Mouse (Mus musculus) lung, embryonic 16.5 days (tissue): ENCODE results near the gene Taar8b. TPM values are rescaled to one million over a fixed set of nuclear protein-coding genes. Genes with fewer than 3 reads are reported as not detected.
"Not testable (repeated sequence)": the region's sequence is repeated elsewhere in the genome, so short reads cannot be mapped to it uniquely, and the experiment has no call there.

Experiments used
- ATAC-seq: fragments of 200-750 bp; cut with Nextera tagmentation; 2 replicates; pipeline ENCODE4 v1.8.0; 2017; ENCODE audit warnings: low read depth, mild to moderate bottlenecking, moderate library complexity
- H3K27ac ChIP-seq: fragments of 300-500 bp; sonication (generic); 2 replicates; pipeline ENCODE4 v1.5.1; 2014; ENCODE audit warnings: mild to moderate bottlenecking, control low read depth, low read length
- H3K27me3 ChIP-seq: fragments of 300-500 bp; sonication (generic); 2 replicates; pipeline ENCODE4 v1.6.1; 2014; ENCODE audit warnings: low read depth, low read length, mixed read lengths; ENCODE audit not compliant: control insufficient read depth, insufficient read depth
- H3K36me3 ChIP-seq: fragments of 300-500 bp; sonication (generic); 2 replicates; pipeline ENCODE4 v1.6.1; 2014; ENCODE audit warnings: low read length; ENCODE audit not compliant: control insufficient read depth, insufficient read depth
- H3K4me1 ChIP-seq: fragments of 300-500 bp; sonication (generic); replicated peaks from 2 replicates; pipeline ENCODE4 v1.6.1; 2014; ENCODE audit warnings: low read length, mixed read lengths; ENCODE audit not compliant: control insufficient read depth, insufficient read depth
- H3K4me2 ChIP-seq: fragments of 300-500 bp; sonication (generic); 2 replicates; pipeline ENCODE4 v1.6.1; 2014; ENCODE audit warnings: low read depth, low read length, control low read depth
- H3K4me3 ChIP-seq: fragments of 300-500 bp; sonication (generic); 2 replicates; pipeline ENCODE4 v1.5.1; 2014; ENCODE audit warnings: mild to moderate bottlenecking, low read length, control low read depth
- H3K9ac ChIP-seq: fragments of 300-500 bp; sonication (generic); 2 replicates; pipeline ENCODE4 v1.6.1; 2014; ENCODE audit warnings: low read length, control low read depth
- H3K9me3 ChIP-seq: fragments of 300-500 bp; sonication (generic); 2 replicates; pipeline ENCODE4 v1.6.1; 2016; ENCODE audit warnings: low read length; ENCODE audit not compliant: control insufficient read depth
- WGBS: fragments of 180-500 bp; shearing (Covaris S2); extraction: QIAGEN DNeasy Blood & Tissue Kit; methylation state at CpG from one replicate; pipeline ENCODE4 v1.1.7; 2014; 5-methylcytosine and 5-hydroxymethylcytosine counted together
- polyA plus RNA-seq: library from polyadenylated mRNA; unstranded; fragments of >200 nt; fragmentation: Nextera tagmentation; extraction: Ambion mirVana; gene quantifications from 2 replicates; pipeline ENCODE4 v1.2.1, GENCODE M21; 2015

The Taar8b gene
- polyA plus RNA-seq, 1 experiment from 2014 or later, result not detected

DNA sequence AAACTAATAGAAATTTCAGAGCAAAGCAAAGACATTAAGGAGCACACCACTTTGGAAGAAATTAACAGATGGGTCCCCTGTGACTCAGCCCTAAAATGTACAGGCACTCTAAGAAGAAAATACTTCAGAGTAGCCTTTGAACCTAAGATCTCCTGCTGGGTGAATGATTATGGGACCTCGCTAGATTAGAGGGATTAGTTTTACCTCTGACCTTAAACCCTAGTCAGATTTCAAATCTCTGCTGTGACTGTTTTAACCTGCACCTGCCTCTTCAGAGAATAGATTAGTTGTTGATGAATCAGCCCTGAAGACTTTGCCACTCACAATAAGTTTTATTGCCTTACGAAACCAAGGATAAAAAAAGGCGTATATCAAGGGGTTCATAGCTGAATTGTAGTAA, 16.1 kb upstream of the Taar8b start:
- no peaks in the 10 kb centered on the region for H3K27me3 ChIP-seq
- H3K9me3 ChIP-seq, result no peaks in the 10 kb centered on the region
- H3K27ac ChIP-seq, result no peak overlapping the region
- H3K4me3 ChIP-seq, result no peak overlapping the region
- H3K4me2 ChIP-seq, result no peak overlapping the region
- 62% methylated on average over 3 of the region's 3 CpGs for WGBS
- no peak for ATAC-seq
- H3K36me3 ChIP-seq, result no peaks in the 10 kb centered on the region
- no peaks in the 10 kb centered on the region for H3K4me1 ChIP-seq
- no peak overlapping the region for H3K9ac ChIP-seq

DNA sequence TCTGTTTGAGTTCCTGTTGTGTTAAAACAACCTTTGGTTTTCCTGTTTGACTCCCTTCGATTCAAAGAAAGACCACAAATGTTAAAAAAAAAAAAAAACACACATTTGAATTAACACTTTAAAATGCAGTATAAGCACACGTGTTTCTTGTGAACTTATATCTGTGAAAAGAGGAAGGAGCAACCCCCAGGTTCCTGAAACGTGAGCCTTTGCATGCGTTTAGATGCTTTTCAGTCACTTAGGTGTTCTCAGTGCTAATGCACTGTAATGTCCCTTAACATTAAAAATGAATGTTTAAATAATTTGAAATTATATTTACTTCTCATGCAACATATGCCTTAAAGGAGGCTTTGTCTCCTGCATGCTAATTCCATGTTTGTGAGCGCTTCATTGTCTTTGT, 15.7 kb upstream of the Taar8b start:
- Histone ChIP-seq H3K4me3 (no peak overlapping the region), H3K27me3 (no peaks in the 10 kb centered on the region), H3K36me3 (no peaks in the 10 kb centered on the region), H3K9ac (no peak overlapping the region), H3K27ac (no peak overlapping the region), H3K4me1 (no peaks in the 10 kb centered on the region), H3K4me2 (no peak overlapping the region), H3K9me3 (no peaks in the 10 kb centered on the region)
- WGBS, result 66% methylated on average over 5 of the region's 5 CpGs
- ATAC-seq, result no peak

DNA sequence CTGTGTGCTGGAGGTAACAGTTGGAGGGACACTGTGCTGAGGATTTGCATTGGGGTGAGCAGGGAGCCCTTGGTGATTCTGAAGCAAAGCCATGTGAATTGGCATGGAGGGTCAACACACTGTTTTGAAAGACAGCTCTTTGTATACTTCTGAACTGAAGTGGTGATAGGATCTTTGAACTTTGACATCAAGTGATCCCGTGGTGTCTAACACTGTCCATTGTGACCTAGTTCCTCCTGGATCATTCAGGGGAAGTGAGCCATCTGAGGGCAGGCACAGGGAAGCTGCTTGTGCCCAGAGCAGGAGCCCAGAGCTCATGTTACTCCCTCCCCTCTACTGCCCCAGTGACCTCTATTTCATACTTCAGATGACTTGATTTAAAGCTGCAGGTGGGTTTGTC, 11.2 kb upstream of the Taar8b start:
- not testable (repeated sequence) for H3K9me3 ChIP-seq, H3K27me3 ChIP-seq, H3K9ac ChIP-seq, ATAC-seq, H3K4me3 ChIP-seq, H3K36me3 ChIP-seq, H3K4me2 ChIP-seq, H3K4me1 ChIP-seq, H3K27ac ChIP-seq
- 13% methylated on average over 1 of the region's 1 CpGs for WGBS

DNA sequence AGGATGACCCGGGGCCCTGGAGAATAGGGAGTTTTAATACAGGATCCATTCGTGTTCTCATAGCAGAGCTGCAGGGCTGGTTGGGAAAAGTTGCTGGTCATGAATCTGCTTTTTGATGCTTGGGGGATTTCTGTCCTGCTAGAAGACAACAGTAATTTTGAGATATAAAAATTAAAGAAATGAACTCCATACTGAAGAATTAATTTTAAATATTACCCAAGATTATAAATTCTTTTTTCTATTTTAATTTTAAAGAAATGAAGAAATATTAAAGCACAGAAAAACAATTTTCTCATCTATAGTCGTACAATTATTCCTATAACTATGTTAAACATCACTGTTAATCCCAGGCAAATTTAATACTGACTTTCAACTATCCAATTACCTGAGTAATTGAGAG, 9.7 kb upstream of the Taar8b start, which contains the start of gene Taar8c:
Gene Taar8c (minus strand): TSS at position 101 of the 400 bp plus-strand sequence.
- not testable (repeated sequence) for H3K27me3 ChIP-seq, H3K9me3 ChIP-seq, H3K4me1 ChIP-seq, H3K4me2 ChIP-seq, H3K36me3 ChIP-seq, ATAC-seq, H3K9ac ChIP-seq, H3K4me3 ChIP-seq, H3K27ac ChIP-seq
- 85% methylated on average over 1 of the region's 3 CpGs for WGBS

DNA sequence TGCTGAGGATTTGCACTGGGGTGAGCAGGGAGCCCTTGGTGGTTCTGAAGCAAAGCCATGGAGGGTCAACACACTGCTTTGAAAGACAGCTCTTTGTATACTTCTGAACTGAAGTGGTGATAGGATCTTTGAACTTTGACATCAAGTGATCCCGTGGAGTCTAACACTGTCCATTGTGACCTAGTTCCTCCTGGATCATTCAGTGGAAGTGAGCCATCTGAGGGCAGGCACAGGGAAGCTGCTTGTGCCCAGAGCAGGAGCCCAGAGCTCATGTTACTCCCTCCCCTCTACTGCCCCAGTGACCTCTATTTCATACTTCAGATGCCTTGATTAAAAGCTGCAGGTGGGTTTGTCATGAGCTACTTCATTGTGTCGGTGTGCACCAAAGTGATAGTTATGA, 4.9 kb upstream of the Taar8b start:
- WGBS, result 16% methylated on average over 2 of the region's 2 CpGs
- ATAC-seq, H3K27ac ChIP-seq, H3K36me3 ChIP-seq, H3K9ac ChIP-seq, H3K4me1 ChIP-seq, H3K27me3 ChIP-seq, H3K4me2 ChIP-seq, H3K4me3 ChIP-seq, H3K9me3 ChIP-seq: not testable (repeated sequence)

DNA sequence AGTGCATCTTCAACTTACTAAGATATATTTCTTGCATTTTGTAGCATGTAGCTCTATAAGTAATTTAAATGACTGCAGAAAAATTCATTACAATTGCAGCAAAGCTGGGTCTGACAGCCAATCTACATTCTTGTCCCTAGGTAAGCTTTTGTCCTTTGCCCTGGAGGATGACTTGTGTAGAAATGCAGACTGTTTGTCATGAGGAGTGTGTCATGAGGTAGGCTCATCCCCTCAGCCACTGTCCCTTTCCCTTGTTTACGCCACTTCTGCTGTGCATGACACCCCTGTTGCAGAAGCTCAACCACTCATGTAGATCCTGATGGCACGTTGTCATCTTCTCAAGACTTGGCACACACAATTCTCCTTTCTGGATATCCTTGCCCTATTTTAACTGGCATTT, 4.9 kb downstream of the Taar8b start:
- Histone ChIP-seq H3K9me3 (no peaks in the 10 kb centered on the region), H3K4me2 (no peak overlapping the region), H3K36me3 (no peaks in the 10 kb centered on the region), H3K9ac (no peak overlapping the region), H3K27me3 (no peaks in the 10 kb centered on the region), H3K27ac (no peak overlapping the region), H3K4me1 (0 out of 2 replicates have a peak, but pooled peaks cover 4% of the 10 kb centered on the region), H3K4me3 (no peak overlapping the region)
- ATAC-seq, result no peak
- 72% methylated on average over 2 of the region's 2 CpGs for WGBS

DNA sequence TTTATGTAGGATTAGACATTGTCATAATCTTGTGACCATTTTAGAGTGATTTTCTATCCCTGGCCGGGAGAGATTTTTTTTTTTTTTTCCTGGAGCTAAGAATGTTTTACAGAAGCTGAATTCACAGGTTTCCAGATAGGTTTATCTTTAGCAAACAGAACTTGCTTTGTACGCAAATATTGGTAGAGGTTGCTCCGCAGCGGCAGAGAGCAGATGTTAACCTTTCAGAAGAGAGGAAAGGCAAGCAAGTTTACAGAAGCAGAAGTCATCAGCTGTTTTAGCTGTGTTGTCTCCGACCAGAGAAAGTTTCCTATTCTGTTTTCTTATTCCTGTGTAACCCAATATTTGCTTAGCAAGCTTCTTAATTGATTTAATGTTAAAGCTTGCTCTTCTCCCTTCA, 5.5 kb downstream of the Taar8b start:
- H3K4me3 ChIP-seq, result no peak overlapping the region
- H3K4me1 ChIP-seq, result 0 out of 2 replicates have a peak, but pooled peaks cover 4% of the 10 kb centered on the region
- no peaks in the 10 kb centered on the region for H3K27me3 ChIP-seq
- 51% methylated on average over 5 of the region's 5 CpGs for WGBS
- H3K9ac ChIP-seq, result no peak overlapping the region
- H3K9me3 ChIP-seq, result no peaks in the 10 kb centered on the region
- ATAC-seq, result peak; percentile 43; the same call in 1 of the 2 replicates
- no peak overlapping the region for H3K4me2 ChIP-seq
- H3K27ac ChIP-seq, result no peak overlapping the region
- no peaks in the 10 kb centered on the region for H3K36me3 ChIP-seq

DNA sequence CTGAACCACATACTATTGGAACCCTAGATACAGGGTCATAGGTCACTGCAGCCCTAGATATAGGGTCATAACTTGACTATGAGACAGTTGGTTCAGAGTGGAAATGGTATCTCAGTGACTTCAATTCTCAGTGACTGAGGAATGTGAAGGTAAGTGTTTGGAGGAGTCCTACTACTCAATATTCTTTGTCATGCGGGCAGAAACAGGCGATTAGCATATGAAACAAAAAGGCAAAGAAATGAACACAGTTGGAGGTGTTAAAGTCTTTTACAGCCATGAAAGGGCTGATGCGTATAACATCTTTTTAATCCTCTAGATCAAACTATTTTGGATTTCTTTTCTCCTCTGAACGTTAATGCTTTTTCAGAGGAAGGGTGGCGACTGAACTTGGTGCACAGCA, 6.2 kb downstream of the Taar8b start:
- Histone ChIP-seq H3K27ac (no peak overlapping the region), H3K4me1 (0 out of 2 replicates have a peak, but pooled peaks cover 4% of the 10 kb centered on the region), H3K4me3 (no peak overlapping the region), H3K4me2 (no peak overlapping the region), H3K36me3 (no peaks in the 10 kb centered on the region), H3K9ac (no peak overlapping the region), H3K9me3 (no peaks in the 10 kb centered on the region), H3K27me3 (no peaks in the 10 kb centered on the region)
- no peak for ATAC-seq
- WGBS, result 61% methylated on average over 5 of the region's 5 CpGs

DNA sequence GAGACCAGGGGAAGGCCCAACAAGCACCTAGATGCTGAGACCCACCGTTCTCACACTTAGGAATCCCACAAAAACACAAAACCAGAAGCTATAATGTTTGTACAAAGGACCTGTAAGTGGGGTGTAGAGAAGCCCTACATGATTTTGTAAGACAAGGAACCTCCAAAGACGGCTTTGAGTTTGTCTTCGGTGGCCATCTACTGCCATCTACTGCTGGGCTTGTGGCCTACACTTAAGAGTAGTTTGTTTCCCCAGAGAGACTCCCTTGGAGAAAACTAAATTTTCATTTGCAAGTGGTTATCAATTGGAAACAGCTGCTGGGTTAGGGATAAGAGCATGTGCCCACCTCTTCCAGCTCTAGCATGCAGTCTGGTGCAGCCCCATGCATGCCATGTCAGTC, 11.9 kb downstream of the Taar8b start:
- no peaks in the 10 kb centered on the region for H3K36me3 ChIP-seq
- H3K9ac ChIP-seq, result no peak overlapping the region
- H3K4me1 ChIP-seq, result no peaks in the 10 kb centered on the region
- no peaks in the 10 kb centered on the region for H3K9me3 ChIP-seq
- H3K27ac ChIP-seq, result no peak overlapping the region
- WGBS, result 26% methylated on average over 3 of the region's 3 CpGs
- H3K4me2 ChIP-seq, result no peak overlapping the region
- no peaks in the 10 kb centered on the region for H3K27me3 ChIP-seq
- no peak for ATAC-seq
- H3K4me3 ChIP-seq, result no peak overlapping the region

DNA sequence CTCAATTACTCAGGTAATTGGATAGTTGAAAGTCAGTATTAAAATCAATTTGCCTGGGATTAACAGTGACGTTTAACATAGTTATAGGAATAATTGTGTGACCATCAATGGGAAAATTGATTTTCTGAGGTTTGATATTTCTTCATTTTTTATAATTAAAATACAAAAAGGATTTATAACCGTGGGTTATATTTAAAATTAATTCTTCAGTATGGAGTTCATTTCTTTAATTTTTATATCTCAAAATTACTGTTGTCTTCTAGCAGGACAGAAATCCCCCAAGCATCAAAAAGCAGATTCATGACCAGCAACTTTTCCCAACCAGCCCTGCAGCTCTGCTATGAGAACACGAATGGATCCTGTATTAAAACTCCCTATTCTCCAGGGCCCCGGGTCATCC, 15.9 kb downstream of the Taar8b start, which contains the start of gene Taar8a:
Gene Taar8a (plus strand): TSS at position 301 of the 400 bp plus-strand sequence.
- not testable (repeated sequence) for H3K27me3 ChIP-seq, H3K36me3 ChIP-seq, ATAC-seq, H3K27ac ChIP-seq, H3K9ac ChIP-seq, H3K4me1 ChIP-seq, H3K4me2 ChIP-seq, H3K9me3 ChIP-seq, H3K4me3 ChIP-seq
- WGBS, result 84% methylated on average over 2 of the region's 4 CpGs
